Mouse (Mus musculus): ENCODE results near the gene Frmd4a. TPM values are rescaled to one million over a fixed set of nuclear protein-coding genes. Genes with fewer than 3 reads are reported as not detected.

Gene Frmd4a
- polyA plus RNA-seq, 1 experiment from 2014 or later: 17.7 TPM

- H3K36me3 ChIP-seq (ENCODE audit: control insufficient read depth, insufficient read depth, low read length): peaks cover 29% of the 10 kb centered on the region
- 71% methylated on average over 5 of the region's 5 CpGs for WGBS
- no peak overlapping the region for H3K27ac ChIP-seq (replicated peaks in 1 of 2; ENCODE audit: control insufficient read depth in 1 of 2, insufficient read depth in 1 of 2, low read depth in 2 of 2, low read length in 2 of 2)
- H3K4me3 ChIP-seq (ENCODE audit: control insufficient read depth in 1 of 2, insufficient read depth in 1 of 2, low read depth in 1 of 2, low read length in 2 of 2): 0 out of 4 replicates have a peak overlapping the region, but pooled peaks of 1 of the 2 experiments have one; percentile 58
- H3K9me3 ChIP-seq (ENCODE audit: control insufficient read depth, low read length): no peaks in the 10 kb centered on the region
- no peak for ATAC-seq (ENCODE audit: insufficient number of reproducible peaks, insufficient read depth, low FRiP score, low read depth)
- peaks cover 19 to 49% of the 10 kb centered on the region in 2 experiments for H3K4me1 ChIP-seq (ENCODE audit: control insufficient read depth in 2 of 2, insufficient read depth in 2 of 2, low read length in 2 of 2)
- H3K4me2 ChIP-seq (ENCODE audit: low read length): peak overlapping the region; percentile 75
- no peak overlapping the region; the same call in 1 of the 2 replicates for H3K9ac ChIP-seq (ENCODE audit: low read length)
- no peaks in the 10 kb centered on the region for H3K27me3 ChIP-seq (ENCODE audit: control insufficient read depth, insufficient read depth, low read length)
These were observed 545.3 kb downstream of the Frmd4a start for GRCm38 (mm10) chr2:4562826-4563225.

GRCm38 (mm10) chr2:4563322-4563721, 545.8 kb downstream of the Frmd4a start:
- 66% methylated on average over 1 of the region's 1 CpGs for WGBS
- Histone ChIP-seq H3K36me3 (ENCODE audit: control insufficient read depth, insufficient read depth, low read length) (peaks cover 34% of the 10 kb centered on the region), H3K4me1 (ENCODE audit: control insufficient read depth in 2 of 2, insufficient read depth in 2 of 2, low read length in 2 of 2) (peaks cover 17 to 44% of the 10 kb centered on the region in 2 experiments), H3K9ac (ENCODE audit: low read length) (no peak overlapping the region), H3K27me3 (ENCODE audit: control insufficient read depth, insufficient read depth, low read length) (no peaks in the 10 kb centered on the region), H3K27ac (replicated peaks in 1 of 2; ENCODE audit: control insufficient read depth in 1 of 2, insufficient read depth in 1 of 2, low read depth in 2 of 2, low read length in 2 of 2) (no peak overlapping the region), H3K9me3 (ENCODE audit: control insufficient read depth, low read length) (no peaks in the 10 kb centered on the region), H3K4me2 (ENCODE audit: low read length) (peak overlapping the region; percentile 75), H3K4me3 (ENCODE audit: control insufficient read depth in 1 of 2, insufficient read depth in 1 of 2, low read depth in 1 of 2, low read length in 2 of 2) (no peak overlapping the region; a peak in 1 of 4 replicates)
- no peak for ATAC-seq (ENCODE audit: insufficient number of reproducible peaks, insufficient read depth, low FRiP score, low read depth)

GRCm38 (mm10) chr2:4566260-4566955, 548.9 kb downstream of the Frmd4a start:
- 88% methylated on average over 4 of the region's 4 CpGs for WGBS
- no peak overlapping the region for H3K4me2 ChIP-seq (ENCODE audit: low read length)
- H3K27me3 ChIP-seq (ENCODE audit: control insufficient read depth, insufficient read depth, low read length): no peaks in the 10 kb centered on the region
- no peak overlapping the region for H3K4me3 ChIP-seq (ENCODE audit: control insufficient read depth in 1 of 2, insufficient read depth in 1 of 2, low read depth in 1 of 2, low read length in 2 of 2)
- peaks cover 17 to 44% of the 10 kb centered on the region in 2 experiments for H3K4me1 ChIP-seq (ENCODE audit: control insufficient read depth in 2 of 2, insufficient read depth in 2 of 2, low read length in 2 of 2)
- no peaks in the 10 kb centered on the region for H3K9me3 ChIP-seq (ENCODE audit: control insufficient read depth, low read length)
- H3K36me3 ChIP-seq (ENCODE audit: control insufficient read depth, insufficient read depth, low read length): peaks cover 38% of the 10 kb centered on the region
- no peak overlapping the region for H3K9ac ChIP-seq (ENCODE audit: low read length)
- ATAC-seq (ENCODE audit: insufficient number of reproducible peaks, insufficient read depth, low FRiP score, low read depth): no peak
- no peak overlapping the region for H3K27ac ChIP-seq (replicated peaks in 1 of 2; ENCODE audit: control insufficient read depth in 1 of 2, insufficient read depth in 1 of 2, low read depth in 2 of 2, low read length in 2 of 2)

GRCm38 (mm10) chr2:4566956-4567680, 549.6 kb downstream of the Frmd4a start:
- ATAC-seq (ENCODE audit: insufficient number of reproducible peaks, insufficient read depth, low FRiP score, low read depth): no peak
- peaks cover 16 to 38% of the 10 kb centered on the region in 2 experiments for H3K4me1 ChIP-seq (ENCODE audit: control insufficient read depth in 2 of 2, insufficient read depth in 2 of 2, low read length in 2 of 2)
- WGBS: 90% methylated on average over 9 of the region's 9 CpGs

GRCm38 (mm10) chr2:4568967-4569366, 551.5 kb downstream of the Frmd4a start:
- Histone ChIP-seq H3K4me3 (ENCODE audit: control insufficient read depth in 1 of 2, insufficient read depth in 1 of 2, low read depth in 1 of 2, low read length in 2 of 2) (no peak overlapping the region), H3K36me3 (ENCODE audit: control insufficient read depth, insufficient read depth, low read length) (peaks cover 59% of the 10 kb centered on the region), H3K4me1 (ENCODE audit: control insufficient read depth in 2 of 2, insufficient read depth in 2 of 2, low read length in 2 of 2) (peaks cover 10 to 27% of the 10 kb centered on the region in 2 experiments), H3K27ac (replicated peaks in 1 of 2; ENCODE audit: control insufficient read depth in 1 of 2, insufficient read depth in 1 of 2, low read depth in 2 of 2, low read length in 2 of 2) (no peak overlapping the region; a peak in 1 of 4 replicates), H3K9me3 (ENCODE audit: control insufficient read depth, low read length) (no peaks in the 10 kb centered on the region), H3K27me3 (ENCODE audit: control insufficient read depth, insufficient read depth, low read length) (no peaks in the 10 kb centered on the region), H3K4me2 (ENCODE audit: low read length) (no peak overlapping the region), H3K9ac (ENCODE audit: low read length) (no peak overlapping the region)
- no peak for ATAC-seq (ENCODE audit: insufficient number of reproducible peaks, insufficient read depth, low FRiP score, low read depth)
- WGBS: 73% methylated on average over 5 of the region's 5 CpGs

More at GRCm38 (mm10) chr2:4566956-4567680, 549.6 kb downstream of the Frmd4a start:
- Histone ChIP-seq H3K36me3 (ENCODE audit: control insufficient read depth, insufficient read depth, low read length) (peaks cover 40% of the 10 kb centered on the region), H3K4me3 (ENCODE audit: control insufficient read depth in 1 of 2, insufficient read depth in 1 of 2, low read depth in 1 of 2, low read length in 2 of 2) (no peak overlapping the region), H3K9me3 (ENCODE audit: control insufficient read depth, low read length) (no peaks in the 10 kb centered on the region), H3K9ac (ENCODE audit: low read length) (no peak overlapping the region), H3K27ac (replicated peaks in 1 of 2; ENCODE audit: control insufficient read depth in 1 of 2, insufficient read depth in 1 of 2, low read depth in 2 of 2, low read length in 2 of 2) (no peak overlapping the region), H3K27me3 (ENCODE audit: control insufficient read depth, insufficient read depth, low read length) (no peaks in the 10 kb centered on the region), H3K4me2 (ENCODE audit: low read length) (no peak overlapping the region)

- Histone ChIP-seq H3K27me3 (ENCODE audit: control insufficient read depth, insufficient read depth, low read length) (no peaks in the 10 kb centered on the region), H3K9me3 (ENCODE audit: control insufficient read depth, low read length) (no peaks in the 10 kb centered on the region), H3K4me2 (ENCODE audit: low read length) (no peak overlapping the region), H3K4me1 (ENCODE audit: control insufficient read depth in 2 of 2, insufficient read depth in 2 of 2, low read length in 2 of 2) (peaks cover 7 to 15% of the 10 kb centered on the region in 2 experiments), H3K9ac (ENCODE audit: low read length) (no peak overlapping the region), H3K36me3 (ENCODE audit: control insufficient read depth, insufficient read depth, low read length) (peaks cover 67% of the 10 kb centered on the region), H3K27ac (replicated peaks in 1 of 2; ENCODE audit: control insufficient read depth in 1 of 2, insufficient read depth in 1 of 2, low read depth in 2 of 2, low read length in 2 of 2) (peak overlapping the region; percentile 41 to 61), H3K4me3 (ENCODE audit: control insufficient read depth in 1 of 2, insufficient read depth in 1 of 2, low read depth in 1 of 2, low read length in 2 of 2) (no peak overlapping the region)
- 61% methylated on average over 10 of the region's 10 CpGs for WGBS
- peak; percentile 70 for ATAC-seq (ENCODE audit: insufficient number of reproducible peaks, insufficient read depth, low FRiP score, low read depth)
These were observed 552.8 kb downstream of the Frmd4a start for GRCm38 (mm10) chr2:4570186-4570861.

- no peak for ATAC-seq (ENCODE audit: insufficient number of reproducible peaks, insufficient read depth, low FRiP score, low read depth)
- Histone ChIP-seq H3K27ac (replicated peaks in 1 of 2; ENCODE audit: control insufficient read depth in 1 of 2, insufficient read depth in 1 of 2, low read depth in 2 of 2, low read length in 2 of 2) (no peak overlapping the region), H3K36me3 (ENCODE audit: control insufficient read depth, insufficient read depth, low read length) (peaks cover 65% of the 10 kb centered on the region), H3K4me1 (ENCODE audit: control insufficient read depth in 2 of 2, insufficient read depth in 2 of 2, low read length in 2 of 2) (peaks cover 6 to 15% of the 10 kb centered on the region in 2 experiments), H3K9me3 (ENCODE audit: control insufficient read depth, low read length) (no peaks in the 10 kb centered on the region), H3K4me3 (ENCODE audit: control insufficient read depth in 1 of 2, insufficient read depth in 1 of 2, low read depth in 1 of 2, low read length in 2 of 2) (no peak overlapping the region), H3K4me2 (ENCODE audit: low read length) (no peak overlapping the region), H3K27me3 (ENCODE audit: control insufficient read depth, insufficient read depth, low read length) (no peaks in the 10 kb centered on the region), H3K9ac (ENCODE audit: low read length) (no peak overlapping the region)
- WGBS: 65% methylated on average over 7 of the region's 7 CpGs
These were observed 555.2 kb downstream of the Frmd4a start for GRCm38 (mm10) chr2:4572498-4573263.
